Mouse (Mus musculus) midbrain, embryonic 10.5 days (tissue): ENCODE results near the gene Gdf9. TPM values are rescaled to one million over a fixed set of nuclear protein-coding genes. Genes with fewer than 3 reads are reported as not detected.

Source experiments
- DNase-seq: peaks from one replicate; pipeline ENCODE4 v3.0.0-alpha.2; 2017; ENCODE audit warnings: low spot score
- H3K27ac ChIP-seq: fragments of 300-500 bp; sonication (generic); replicated peaks from 2 replicates; pipeline ENCODE4 v1.5.1; 2016; ENCODE audit warnings: mild to moderate bottlenecking
- H3K27me3 ChIP-seq: fragments of 300-500 bp; sonication (generic); 2 replicates; pipeline ENCODE4 v1.6.1; 2016; ENCODE audit warnings: low read depth, mild to moderate bottlenecking; ENCODE audit not compliant: poor library complexity, severe bottlenecking
- H3K36me3 ChIP-seq: fragments of 300-500 bp; sonication (generic); 2 replicates; pipeline ENCODE4 v1.6.1; 2016; ENCODE audit warnings: mild to moderate bottlenecking, moderate library complexity
- H3K4me1 ChIP-seq: fragments of 300-500 bp; sonication (generic); 2 replicates; pipeline ENCODE4 v1.6.1; 2016
- H3K4me3 ChIP-seq: fragments of 300-500 bp; sonication (generic); 2 replicates; pipeline ENCODE4 v1.5.1; 2016; ENCODE audit warnings: mild to moderate bottlenecking, moderate library complexity
- H3K9me3 ChIP-seq: fragments of 300-500 bp; sonication (generic); replicated peaks from 2 replicates; pipeline ENCODE4 v1.6.1; 2016; ENCODE audit warnings: mild to moderate bottlenecking
- WGBS: fragments of 180-500 bp; shearing (Covaris S2); methylation state at CpG from one replicate; pipeline ENCODE4 v1.1.7; 2016; 5-methylcytosine and 5-hydroxymethylcytosine counted together
- polyA plus RNA-seq: library from polyadenylated mRNA; unstranded; fragments of >200 nt; fragmentation: Nextera tagmentation; extraction: Ambion mirVana; gene quantifications from 2 replicates; pipeline ENCODE4 v1.2.1, GENCODE M21; 2016

Gdf9 gene
- polyA plus RNA-seq, 1 experiment from 2014 or later: 2.1 TPM

DNA sequence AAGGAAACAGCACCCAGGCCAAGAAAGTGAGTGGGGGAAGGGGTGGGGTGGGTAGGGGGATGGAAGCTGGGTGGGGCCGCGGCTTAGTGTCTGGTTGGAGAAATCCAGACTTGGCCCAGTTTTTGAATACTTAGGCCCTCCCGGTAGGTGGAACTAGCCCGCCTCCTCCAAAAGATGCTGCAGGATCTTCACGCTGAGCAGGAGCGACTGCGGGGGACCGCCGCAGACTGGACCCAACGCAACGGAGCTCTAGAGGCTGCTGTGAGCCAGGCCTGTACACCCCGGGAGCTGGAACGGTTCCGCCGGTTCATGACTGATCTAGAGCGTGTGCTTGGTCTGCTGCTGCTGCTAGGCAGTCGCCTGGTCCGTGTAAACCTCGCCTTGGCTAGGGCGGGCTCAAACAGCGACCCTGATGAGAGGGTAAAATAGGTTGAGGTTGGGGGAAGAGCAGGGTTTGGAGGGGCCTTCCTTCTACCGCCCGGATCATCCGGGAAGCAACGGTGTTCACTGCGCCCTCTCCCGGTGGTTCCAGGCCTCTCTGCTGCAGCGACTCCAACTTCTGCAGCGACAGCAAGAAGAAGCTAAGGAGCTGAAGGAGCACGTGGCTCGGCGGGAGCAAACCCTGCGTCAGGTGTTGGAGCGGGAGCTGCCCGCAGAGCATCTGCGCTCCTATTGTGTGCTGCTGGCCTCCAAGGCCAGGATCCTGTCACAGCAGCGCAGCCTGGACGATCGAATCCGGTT, 35.6 kb downstream of the Gdf9 start:
- H3K27ac ChIP-seq: peak overlapping the region; percentile 69; the same call in 1 of the 2 replicates
- peak overlapping the region; percentile 44 for H3K4me3 ChIP-seq
- H3K36me3 ChIP-seq: no peaks in the 10 kb centered on the region
- peaks cover 99% of the 10 kb centered on the region for H3K27me3 ChIP-seq
- peak; percentile 86 for DNase-seq
- 5% methylated on average over 40 of the region's 40 CpGs for WGBS
- H3K4me1 ChIP-seq: peaks cover 44% of the 10 kb centered on the region
- peaks cover 6% of the 10 kb centered on the region; the same call in 1 of the 2 replicates for H3K9me3 ChIP-seq

- 49% methylated on average over 16 of the region's 16 CpGs for WGBS
- Histone ChIP-seq H3K9me3 (peaks cover 6% of the 10 kb centered on the region; the same call in 1 of the 2 replicates), H3K4me1 (peaks cover 27% of the 10 kb centered on the region), H3K36me3 (no peaks in the 10 kb centered on the region), H3K27ac (no peak overlapping the region), H3K4me3 (0 out of 2 replicates have a peak overlapping the region, but pooled peaks have one; percentile 44), H3K27me3 (peaks cover 99% of the 10 kb centered on the region)
- DNase-seq: no peak
Measured at GRCm38 (mm10) chr11:53469294-53469967, 38.6 kb downstream of the Gdf9 start.

DNA sequence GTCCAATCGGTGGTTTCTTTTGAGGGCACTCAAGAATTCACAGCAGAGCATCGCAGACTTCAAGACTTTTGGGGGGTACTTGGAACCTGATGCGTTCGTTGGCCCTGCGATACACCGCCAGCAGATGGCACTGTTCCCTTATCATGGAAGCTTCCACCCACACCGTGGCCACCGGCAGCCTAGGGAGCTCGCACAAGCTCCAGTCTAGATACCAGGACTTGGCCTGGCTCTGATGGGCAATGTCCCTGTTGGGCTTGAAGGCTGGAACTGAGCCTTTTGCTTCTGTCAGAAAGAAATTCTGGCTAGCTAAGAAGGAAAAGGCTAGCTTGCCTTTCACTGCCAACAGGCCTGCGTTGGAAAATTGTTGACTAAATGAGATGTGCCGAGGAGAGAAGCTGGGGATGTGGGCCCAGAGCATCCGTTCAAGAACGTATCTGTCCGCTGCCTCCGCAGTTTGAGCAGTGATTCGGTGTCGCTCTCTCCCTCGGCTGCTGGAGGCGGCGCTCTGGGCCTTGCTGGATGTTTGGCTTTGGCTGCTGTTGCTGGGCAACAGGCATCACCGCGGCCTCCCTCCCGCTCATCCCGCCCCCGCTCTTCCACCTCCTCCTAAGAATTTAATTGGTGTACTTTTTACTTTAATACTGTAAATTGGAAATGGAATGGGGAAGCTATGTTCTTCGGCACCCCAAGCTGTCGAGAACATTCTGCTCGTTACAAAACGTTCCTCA, 39.3 kb downstream of the Gdf9 start, which contains the start of gene Gm9837:
Gene Gm9837 (minus strand): TSS at position 512 of the 728 bp plus-strand sequence.
- peak within 1 kb of the TSS; percentile 24 for H3K27ac ChIP-seq
- DNase-seq: peak; percentile 90
- H3K4me3 ChIP-seq: peak within 1 kb of the TSS; percentile 44
- H3K36me3 ChIP-seq: no peaks in the 10 kb centered on the region
- peaks cover 28% of the 10 kb centered on the region for H3K4me1 ChIP-seq
- H3K27me3 ChIP-seq: peaks cover 99% of the 10 kb centered on the region
- H3K9me3 ChIP-seq: no peaks in the 10 kb centered on the region; the same call in 1 of the 2 replicates
- WGBS: 2% methylated on average over 29 of the region's 29 CpGs

- peaks cover 99% of the 10 kb centered on the region for H3K27me3 ChIP-seq
- peaks cover 30% of the 10 kb centered on the region for H3K4me1 ChIP-seq
Measured at GRCm38 (mm10) chr11:53472709-53473108, 41.9 kb downstream of the Gdf9 start.

DNA sequence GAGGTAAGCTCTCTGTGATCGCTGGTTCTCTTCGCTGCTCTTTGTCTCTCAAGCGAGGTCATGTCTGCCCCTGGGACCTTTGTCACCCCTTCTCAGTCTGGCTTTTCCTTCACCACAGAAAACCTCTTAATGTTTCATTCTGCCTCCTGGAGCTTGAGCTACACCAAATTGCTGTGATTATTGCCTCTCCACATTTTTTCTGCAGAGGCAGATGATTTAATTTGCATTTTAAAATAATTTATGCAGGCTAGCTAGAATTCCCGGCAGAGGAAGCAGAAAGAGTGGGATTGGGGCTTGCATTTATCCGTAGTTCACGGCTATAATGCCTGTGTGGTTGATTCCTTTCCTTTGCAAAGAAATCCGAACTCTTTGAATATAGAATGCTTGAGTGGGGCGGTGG, 44.8 kb downstream of the Gdf9 start:
- peaks cover 100% of the 10 kb centered on the region for H3K27me3 ChIP-seq
- H3K4me3 ChIP-seq: peak overlapping the region; percentile 31

More at GRCm38 (mm10) chr11:53472709-53473108, 41.9 kb downstream of the Gdf9 start:
- DNase-seq: no peak
- Histone ChIP-seq H3K36me3 (no peaks in the 10 kb centered on the region), H3K4me3 (no peak overlapping the region), H3K27ac (no peak overlapping the region), H3K9me3 (no peaks in the 10 kb centered on the region)
- 77% methylated on average over 3 of the region's 3 CpGs for WGBS

DNA sequence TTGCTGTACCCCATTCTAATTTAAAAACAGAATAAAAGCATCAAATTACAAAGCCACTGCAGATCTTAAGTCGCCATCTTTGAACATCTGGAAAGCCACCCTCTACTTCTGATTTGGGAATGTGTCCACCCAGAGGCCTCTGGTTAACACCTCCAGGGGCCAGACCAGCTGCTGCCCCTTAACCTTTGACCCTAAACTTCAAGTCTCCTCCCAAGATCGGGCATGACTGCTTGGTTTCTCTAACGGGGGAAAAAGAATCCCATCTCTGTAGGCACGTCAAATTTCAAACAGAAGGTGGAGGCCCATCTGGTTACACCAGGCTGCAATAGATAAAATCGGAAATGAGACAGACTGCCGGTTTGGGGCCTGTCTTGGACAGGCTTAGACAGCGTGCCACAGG, 47.0 kb downstream of the Gdf9 start:
- no peak for DNase-seq
- H3K36me3 ChIP-seq: no peaks in the 10 kb centered on the region
- no peak overlapping the region for H3K27ac ChIP-seq
- peaks cover 35% of the 10 kb centered on the region for H3K4me1 ChIP-seq
- no peak overlapping the region for H3K4me3 ChIP-seq
- peaks cover 98% of the 10 kb centered on the region for H3K27me3 ChIP-seq
- WGBS: 37% methylated on average over 7 of the region's 7 CpGs
- peaks cover 12% of the 10 kb centered on the region for H3K9me3 ChIP-seq

More for the DNA sequence above, 44.8 kb downstream of the Gdf9 start:
- WGBS: 22% methylated on average over 8 of the region's 8 CpGs
- Histone ChIP-seq H3K27ac (peak overlapping the region; percentile 46), H3K4me1 (peaks cover 41% of the 10 kb centered on the region), H3K9me3 (peaks cover 10% of the 10 kb centered on the region), H3K36me3 (no peaks in the 10 kb centered on the region)
- no peak for DNase-seq

DNA sequence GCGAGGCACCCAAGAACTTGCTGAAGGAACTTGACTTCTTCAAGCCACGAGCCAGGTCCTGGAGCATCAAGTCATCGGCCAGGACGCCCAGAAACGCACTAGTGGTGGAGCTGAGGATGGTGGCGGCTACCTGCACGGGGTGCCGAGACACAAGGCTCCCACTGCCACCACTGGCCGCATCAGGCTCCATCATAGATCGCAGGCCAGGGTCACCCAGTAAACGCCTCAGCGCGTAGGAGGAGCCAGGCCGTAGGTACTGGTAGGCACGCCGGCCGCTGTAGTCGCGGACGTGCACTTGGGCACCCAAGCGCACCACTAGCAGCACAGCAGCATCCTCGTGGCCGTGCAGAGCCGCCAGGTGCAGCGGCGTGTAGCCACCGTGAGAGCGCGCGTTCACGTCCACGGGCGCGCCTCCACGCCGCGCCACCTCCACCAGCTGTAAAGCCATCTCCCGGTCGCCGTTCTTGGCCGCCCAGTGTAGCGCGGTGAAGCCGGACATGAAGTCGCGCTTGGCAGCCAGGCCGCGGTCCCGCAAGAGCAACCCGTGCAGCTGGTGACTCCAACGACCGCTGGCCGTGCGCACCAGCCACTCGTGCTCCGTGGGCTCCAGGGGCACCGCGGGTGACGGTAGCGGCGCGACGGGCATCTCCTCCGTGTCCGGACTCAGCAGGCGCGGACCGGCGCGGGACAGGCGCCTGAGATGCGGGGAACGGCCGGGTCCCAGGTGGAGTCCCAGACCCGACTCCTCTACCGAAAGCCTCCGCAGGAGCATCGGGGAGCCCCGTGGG, 47.8 kb downstream of the Gdf9 start:
- no peak for DNase-seq
- peaks cover 97% of the 10 kb centered on the region for H3K27me3 ChIP-seq

DNA sequence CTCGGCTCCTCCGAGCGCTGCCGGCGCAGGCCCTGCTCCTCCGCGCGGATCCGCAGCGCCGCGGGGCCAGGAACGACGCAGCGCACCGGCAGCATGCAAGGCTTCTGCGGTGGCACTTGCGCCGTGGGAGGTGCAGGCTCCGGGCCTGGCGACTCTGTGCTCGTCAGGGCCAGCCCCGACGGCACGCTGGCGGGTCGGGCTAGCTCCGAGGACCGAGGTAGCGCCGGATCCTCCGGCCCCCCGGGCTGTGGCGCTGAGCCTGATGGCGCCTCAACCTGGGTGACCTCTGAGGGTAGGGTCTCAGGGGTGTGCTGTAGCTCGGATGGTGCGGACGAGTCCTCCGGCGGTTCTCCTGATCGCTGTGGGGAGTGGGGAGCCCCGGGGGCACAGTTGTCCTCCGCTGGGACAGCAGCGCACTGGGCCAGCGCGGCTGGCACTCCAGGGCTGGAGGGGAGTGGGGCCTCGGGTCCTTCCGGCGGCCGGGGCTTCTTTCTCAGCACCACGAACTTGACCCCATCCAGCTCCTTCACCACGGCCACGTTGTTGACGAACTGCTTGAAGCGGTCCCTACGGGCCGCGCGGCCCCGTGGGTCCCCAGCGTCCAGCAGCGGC, 48.5 kb downstream of the Gdf9 start:
- whole genome bisulfite sequencing: under 1% methylated on average over 62 of the region's 62 CpGs
- DNase-seq: peak; percentile 53
- Histone ChIP-seq H3K27me3 (peaks cover 97% of the 10 kb centered on the region), H3K4me1 (peaks cover 35% of the 10 kb centered on the region), H3K36me3 (no peaks in the 10 kb centered on the region), H3K27ac (peak overlapping the region; percentile 49; the same call in 1 of the 2 replicates), H3K4me3 (peak overlapping the region; percentile 53), H3K9me3 (peaks cover 12% of the 10 kb centered on the region)

More for the DNA sequence above, 47.8 kb downstream of the Gdf9 start:
- no peaks in the 10 kb centered on the region for H3K36me3 ChIP-seq
- peak overlapping the region; percentile 49; the same call in 1 of the 2 replicates for H3K27ac ChIP-seq
- peak overlapping the region; percentile 53 for H3K4me3 ChIP-seq
- peaks cover 12% of the 10 kb centered on the region for H3K9me3 ChIP-seq
- H3K4me1 ChIP-seq: peaks cover 35% of the 10 kb centered on the region
- WGBS: 5% methylated on average over 79 of the region's 79 CpGs

DNA sequence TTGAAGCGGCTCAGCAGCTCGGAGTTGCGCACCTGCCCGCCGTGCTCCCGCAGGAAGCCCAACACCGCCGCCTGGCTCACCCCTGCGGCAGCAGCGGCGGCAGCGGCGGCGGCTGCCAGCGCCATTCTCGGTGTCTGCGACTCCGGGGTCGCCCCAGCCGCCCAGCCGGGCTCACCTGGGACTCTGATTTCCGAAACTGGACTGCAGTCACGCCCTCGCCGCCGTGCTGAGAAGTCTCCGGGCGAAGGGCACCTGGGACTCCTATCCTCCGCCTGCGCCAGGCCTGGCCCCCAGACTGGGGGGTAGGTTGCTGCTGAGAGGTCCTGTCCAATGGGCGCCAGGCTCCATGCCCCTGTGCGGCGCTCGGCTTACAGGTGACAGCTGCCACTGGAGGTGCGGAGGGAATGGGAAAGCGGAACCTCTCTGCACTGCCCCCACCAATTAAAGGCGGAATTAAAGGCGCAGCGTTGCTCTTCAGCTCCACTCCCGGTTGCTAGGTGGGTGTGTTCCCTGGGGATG, 49.0 kb downstream of the Gdf9 start, which contains the start of the genes Gm9945 and Sowaha:
Gene Gm9945 (plus strand): TSS at position 384 of the 519 bp plus-strand sequence.
Gene Sowaha (minus strand): TSS at position 492 of the 519 bp plus-strand sequence.
- Histone ChIP-seq H3K4me3 (peak within 1 kb of the TSS; percentile 53), H3K27me3 (peaks cover 96% of the 10 kb centered on the region), H3K9me3 (peaks cover 12% of the 10 kb centered on the region), H3K27ac (peak within 1 kb of the TSS; percentile 49; the same call in 1 of the 2 replicates), H3K36me3 (no peaks in the 10 kb centered on the region), H3K4me1 (peaks cover 35% of the 10 kb centered on the region)
- WGBS: 6% methylated on average over 39 of the region's 40 CpGs
- DNase-seq: no peak

DNA sequence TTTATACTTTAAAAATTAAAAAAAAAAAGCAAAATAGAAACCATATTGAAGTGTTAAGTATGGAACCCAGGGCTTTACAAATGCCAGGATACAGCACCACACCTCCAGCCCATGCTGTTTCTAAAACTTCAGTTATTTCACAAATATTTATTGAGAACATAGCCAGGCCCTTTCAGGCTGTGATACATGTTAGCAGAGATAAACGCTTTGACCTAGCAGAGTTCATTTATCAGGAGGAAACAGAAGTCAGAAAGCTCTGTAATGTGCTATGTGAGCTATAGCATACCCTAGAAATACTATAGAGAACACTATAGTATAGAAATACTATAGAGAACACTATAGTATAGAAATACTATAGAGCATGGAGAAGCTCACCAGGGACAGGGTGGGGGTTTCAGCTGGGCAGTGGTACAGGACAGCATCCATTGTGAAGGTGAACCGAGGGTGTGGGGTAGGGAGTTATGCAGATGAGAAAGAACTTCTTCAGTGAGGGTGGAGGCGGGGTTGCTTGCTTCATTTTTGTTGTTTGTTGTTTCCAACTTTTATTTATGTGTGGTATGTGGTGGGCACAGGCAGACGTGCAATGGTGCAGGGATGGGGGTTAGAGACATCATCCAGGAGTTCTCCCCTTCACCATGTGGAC, 50.4 kb downstream of the Gdf9 start:
- Histone ChIP-seq H3K4me1 (peaks cover 24% of the 10 kb centered on the region), H3K36me3 (no peaks in the 10 kb centered on the region), H3K9me3 (peaks cover 12% of the 10 kb centered on the region), H3K27me3 (peaks cover 96% of the 10 kb centered on the region), H3K27ac (no peak overlapping the region), H3K4me3 (no peak overlapping the region)
- DNase-seq: no peak
- 74% methylated on average over 4 of the region's 4 CpGs for WGBS
